In the genomic region with DNA sequence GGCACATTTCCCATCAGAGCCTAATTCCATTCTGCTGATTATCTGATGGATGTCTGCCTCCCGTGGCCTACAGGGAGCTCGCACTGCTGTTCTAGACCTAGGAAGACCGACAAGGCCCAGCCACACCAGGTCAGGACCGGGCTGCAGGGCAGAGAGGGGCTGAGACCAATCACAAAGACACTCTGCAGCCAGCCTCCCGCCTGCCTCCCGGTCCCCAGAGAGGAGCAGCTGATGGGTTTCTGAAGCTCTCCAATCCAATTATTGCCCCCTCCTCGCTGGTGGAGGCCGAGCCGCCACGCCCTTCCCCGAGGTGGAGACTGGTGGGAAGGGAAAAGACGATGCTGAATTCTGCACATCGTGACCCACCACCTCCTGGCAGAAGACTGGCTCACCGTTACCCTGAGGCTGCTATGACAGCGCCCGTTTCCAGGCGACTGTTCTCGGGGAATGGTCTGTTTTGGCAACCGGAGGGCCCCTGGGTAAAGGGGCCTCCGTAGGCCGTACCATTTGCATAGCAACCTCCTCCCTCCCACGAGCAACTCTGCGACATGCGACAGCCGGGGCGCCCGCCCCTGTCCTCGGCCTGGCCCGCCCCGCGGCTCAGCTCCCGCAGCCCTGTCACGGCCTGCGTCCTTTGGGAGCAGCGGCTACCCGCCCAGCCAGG, we compare ENCODE assay signal across 8 mouse cellular contexts. TPM values are rescaled to one million over a fixed set of nuclear protein-coding genes. Genes with fewer than 3 reads are reported as not detected.
DNase-seq lines count a peak whose midpoint lies in the region; ATAC-seq and TF ChIP-seq lines count a peak whose summit lies in the region.

No protein-coding gene starts in this region.

- peak; percentile 37; the same call in 1 of the 2 replicates for TF ChIP-seq POLR2A in cortical plate, adult 2 months (IDR thresholded peaks at IDR 0.05; ENCODE audit: extremely low read depth, insufficient read depth, low read length)

- H3K4me3 ChIP-seq in cortical plate, adult 2 months (ENCODE audit: insufficient read depth, low read length) = peak overlapping the region; percentile 35

- H3K4me1 ChIP-seq in cortical plate, adult 2 months (ENCODE audit: control insufficient read depth, insufficient read depth, low read length) = no peaks in the 10 kb centered on the region

- ATAC-seq in inflammation-experienced regulatory T-cells, adult 6 months = peak; percentile 96
- ATAC-seq in megakaryocyte, adult 5-6 weeks (ENCODE audit: poor library complexity, severe bottlenecking) = peak; percentile 58

- peak overlapping the region; percentile 36 for H3K27ac ChIP-seq in cortical plate, adult 2 months (ENCODE audit: insufficient read depth, low read length)

- DNase-seq in adrenal gland, adult 8-10 months = peak; percentile 86
- peak; percentile 70 for DNase-seq in gastrocnemius, postnatal 10 days
- DNase-seq in left cerebral cortex, adult 9 months (ENCODE audit: low spot score in 2 of 2) = peak; percentile 50 to 73
- peak; percentile 80 to 86 for DNase-seq in right cerebral cortex, postnatal 10 days (ENCODE audit: low spot score in 2 of 2)
- DNase-seq in adipocyte (ENCODE audit: low spot score) = no peak

- TF ChIP-seq CTCF in cortical plate, adult 2 months (IDR thresholded peaks at IDR 0.05; ENCODE audit: extremely low read depth, insufficient read depth, low read length) = no peak

RNA-seq across cellular contexts. Expression of a gene that starts 53.5 kb away (rescaled TPM):
- total RNA-seq in adrenal gland, adult 8-10 months (2022) = 100 to 1,000 TPM in 1 of 4 experiments, 10 to 100 TPM in 3; 55.1 to 168 (median 83.0) TPM
- polyA plus RNA-seq in cortical plate, adult 2 months (2012; rRNA removed) = 3.5 and 3.8 TPM in 2 replicates
- 10 to 100 TPM; 15.0 to 23.3 TPM for total RNA-seq in gastrocnemius, postnatal 10 days (2021)
- 100 to 1,000 TPM; 255 to 344 (median 288) TPM for polyA plus RNA-seq in inflammation-experienced regulatory T-cells, adult 6 months (2017; shearing (Covaris generic))
- total RNA-seq in megakaryocyte, adult 5-6 weeks (2015) = 65.2 and 66.9 TPM in 2 replicates
- 155 and 168 TPM in 2 replicates for total RNA-seq in megakaryocyte, adult 5-6 weeks (2017)
